Mouse (Mus musculus) megakaryocyte, embryonic 14.5 days (primary cell): Measurements from ENCODE around the gene H2-DMb2.

Source experiments
- FLI1 ChIP-seq: IDR thresholded peaks from 2 replicates; pipeline ENCODE4 v1.6.1; 2012; ENCODE audit warnings: low read length, inconsistent platforms, mixed read lengths
- GATA1 ChIP-seq: IDR thresholded peaks from 3 replicates; pipeline ENCODE4 v1.6.1; 2012; ENCODE audit warnings: mixed read lengths, low read length, inconsistent platforms, borderline replicate concordance

GRCm38 (mm10) chr17:34119249-34120179 is 23.6 kb upstream of the H2-DMb2 start, which contains the start of gene H2-DMa:
- TF ChIP-seq GATA1: no peak
- no peak for TF ChIP-seq FLI1
